Mouse (Mus musculus) brain, embryonic 14.5 days (tissue): Measurements from ENCODE around the gene Rdh16.

ENCODE experiments used
- CTCF ChIP-seq: fragments of 200-500 bp; IDR thresholded peaks from 2 replicates; pipeline ENCODE4 v1.5.1; 2012; ENCODE audit warnings: inconsistent platforms, mild to moderate bottlenecking, moderate library complexity, borderline replicate concordance; ENCODE audit not compliant: insufficient read depth, insufficient read length; ENCODE audit errors: extremely low read depth
- POLR2A ChIP-seq: fragments of 200-500 bp; IDR thresholded peaks from 2 replicates; pipeline ENCODE4 v1.6.1; 2012; ENCODE audit warnings: mild to moderate bottlenecking, inconsistent platforms, borderline replicate concordance; ENCODE audit not compliant: poor library complexity, insufficient read depth, insufficient read length, severe bottlenecking; ENCODE audit errors: extremely low read depth

DNA sequence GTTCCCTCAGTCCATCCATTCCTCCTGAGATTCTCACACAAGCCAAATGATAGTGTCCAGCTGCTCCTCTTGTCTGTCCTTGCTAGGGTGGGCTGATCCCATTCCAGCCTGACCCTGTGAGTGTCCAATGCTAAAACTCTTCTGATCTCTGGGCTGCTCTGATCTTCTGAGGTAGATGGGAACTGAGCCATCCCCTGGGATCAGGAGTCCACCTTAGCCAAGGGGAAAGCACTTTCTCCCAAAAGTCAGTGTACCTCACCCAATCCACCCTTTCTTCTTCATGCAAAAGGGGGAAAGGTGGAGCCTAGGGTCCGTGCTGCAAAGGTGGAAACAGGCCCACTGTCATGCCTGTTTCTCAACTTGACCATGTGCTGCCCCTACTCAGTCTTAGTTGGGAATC is 90.5 kb downstream of the Rdh16 start:
- TF ChIP-seq CTCF = no peak
- no peak for TF ChIP-seq POLR2A
